8 mouse cellular contexts compared by ENCODE assay signal in genomic region chr1:183368601-183369400, GRCm38 (mm10). TPM values are rescaled to one million over a fixed set of nuclear protein-coding genes. Genes with fewer than 3 reads are reported as not detected.
DNase-seq lines count a peak whose midpoint lies in the region; ATAC-seq and TF ChIP-seq lines count a peak whose summit lies in the region.

No protein-coding gene starts in this region.

- peak; percentile 77 for ATAC-seq in forebrain, embryonic 11.5 days (replicated peaks; ENCODE audit: low FRiP score)
- peak; percentile 36 for ATAC-seq in liver, embryonic 16.5 days (ENCODE audit: low read depth)
- ATAC-seq in monocyte, adult 5-6 weeks (replicated peaks; ENCODE audit: insufficient number of reproducible peaks, low FRiP score, low TSS enrichment, poor library complexity, severe bottlenecking): no peak; the same call in 1 of the 2 replicates

- H3K36me3 ChIP-seq in forebrain, embryonic 11.5 days (ENCODE audit: control insufficient read depth, insufficient read depth, low read length): no peaks in the 10 kb centered on the region; the same call in 1 of the 2 replicates
- no peaks in the 10 kb centered on the region; the same call in 1 of the 2 replicates for H3K36me3 ChIP-seq in liver, embryonic 16.5 days (ENCODE audit: control insufficient read depth, insufficient read depth)

- no peaks in the 10 kb centered on the region for H3K9me3 ChIP-seq in forebrain, embryonic 11.5 days (ENCODE audit: control insufficient read depth, low read length)
- no peaks in the 10 kb centered on the region for H3K9me3 ChIP-seq in liver, embryonic 16.5 days (replicated peaks; ENCODE audit: control insufficient read depth, low read length)

- H3K4me1 ChIP-seq in forebrain, embryonic 11.5 days (replicated peaks; ENCODE audit: control insufficient read depth, insufficient read depth, low read length): peaks cover 9% of the 10 kb centered on the region; the same call in 1 of the 2 replicates
- peaks cover 11% of the 10 kb centered on the region for H3K4me1 ChIP-seq in liver, embryonic 16.5 days (ENCODE audit: control insufficient read depth, low read depth, low read length)
- peaks cover 9% of the 10 kb centered on the region for H3K4me1 ChIP-seq in olfactory bulb, adult 2 months (ENCODE audit: control insufficient read depth, insufficient read depth, low read length)

- H3K27me3 ChIP-seq in forebrain, embryonic 11.5 days (ENCODE audit: control insufficient read depth, insufficient read depth, low read length): no peaks in the 10 kb centered on the region
- peaks cover 14% of the 10 kb centered on the region for H3K27me3 ChIP-seq in liver, embryonic 16.5 days (ENCODE audit: control insufficient read depth, insufficient read depth, low read depth, low read length)

- WGBS in forebrain, embryonic 11.5 days: 3% methylated on average over 55 of the region's 56 CpGs
- 4% methylated on average over 56 of the region's 56 CpGs for WGBS in liver, embryonic 16.5 days (ENCODE audit: insufficient replicate concordance)
- WGBS in olfactory bulb, adult 2 months: under 1% methylated on average over 56 of the region's 56 CpGs

- H3K4me3 ChIP-seq in forebrain, embryonic 11.5 days (ENCODE audit: low read depth, low read length): peak overlapping the region; percentile 92
- H3K4me3 ChIP-seq in liver, embryonic 16.5 days (ENCODE audit: low read depth, low read length): peak overlapping the region; percentile 73
- peak overlapping the region; percentile 85 for H3K4me3 ChIP-seq in olfactory bulb, adult 2 months (ENCODE audit: insufficient read depth, low read depth, low read length)

- TF ChIP-seq POLR2A in olfactory bulb, adult 2 months (IDR thresholded peaks at IDR 0.05; ENCODE audit: insufficient read depth, low read depth, low read length): no peak

- H3K4me2 ChIP-seq in forebrain, embryonic 11.5 days (ENCODE audit: low read depth, low read length, severe bottlenecking): peak overlapping the region; percentile 84
- peak overlapping the region; percentile 93 for H3K4me2 ChIP-seq in liver, embryonic 16.5 days (ENCODE audit: low read depth, low read length)

- H3K27ac ChIP-seq in forebrain, embryonic 11.5 days (ENCODE audit: low read depth, low read length): no peak overlapping the region; the same call in 1 of the 2 replicates
- no peak overlapping the region for H3K27ac ChIP-seq in liver, embryonic 16.5 days (ENCODE audit: low read length)
- H3K27ac ChIP-seq in olfactory bulb, adult 2 months (ENCODE audit: insufficient read depth, low read depth, low read length): peak overlapping the region; percentile 18; the same call in 1 of the 2 replicates

- no peak for TF ChIP-seq CTCF in olfactory bulb, adult 2 months (IDR thresholded peaks at IDR 0.05; ENCODE audit: insufficient read depth, low read depth, low read length)

- peak overlapping the region; percentile 87 for H3K9ac ChIP-seq in forebrain, embryonic 11.5 days (ENCODE audit: low read length)
- H3K9ac ChIP-seq in liver, embryonic 16.5 days (ENCODE audit: low read depth, low read length): peak overlapping the region; percentile 84

- peak; percentile 39 for DNase-seq in thymus, postnatal 0 days (ENCODE audit: low spot score)
- no peak for DNase-seq in thymus, postnatal 14 days
- DNase-seq in cerebellum, adult 11 months: peak; percentile 35
- DNase-seq in forebrain, embryonic 11.5 days (ENCODE audit: low spot score): no peak
- peak; percentile 68 for DNase-seq in induced T-regulatory cell, adult 2 months (ENCODE audit: low read depth)

RNA-seq across cellular contexts. Expression of gene Mia3, which starts 0.6 kb away (rescaled TPM):
- 69.8 and 81.6 TPM in 2 replicates for polyA plus RNA-seq in thymus, postnatal 0 days (2015; fragmentation: Nextera tagmentation; extraction: Ambion mirVana)
- 110 and 117 TPM in 2 replicates for polyA plus RNA-seq in forebrain, embryonic 11.5 days (2014; fragmentation: Nextera tagmentation; extraction: Ambion mirVana)
- 27.8 and 30.5 TPM in 2 replicates for polyA plus RNA-seq in liver, embryonic 16.5 days (2015; fragmentation: Nextera tagmentation; extraction: Ambion mirVana)
- not detected in 2 replicates for polyA plus RNA-seq in olfactory bulb, adult 2 months (2012; ENCODE audit: insufficient read depth, insufficient read length, low replicate concordance, missing spikeins)
- total RNA-seq in monocyte, adult 5-6 weeks (2017): 152 to 289 TPM (median 253 TPM) in 3 replicates

RNA-seq across cellular contexts. Expression of gene Taf1a, which starts 20.0 kb away (rescaled TPM):
- polyA plus RNA-seq in thymus, postnatal 0 days (2015; fragmentation: Nextera tagmentation; extraction: Ambion mirVana): 18.3 and 22.0 TPM in 2 replicates
- 19.8 and 20.4 TPM in 2 replicates for polyA plus RNA-seq in forebrain, embryonic 11.5 days (2014; fragmentation: Nextera tagmentation; extraction: Ambion mirVana)
- 3.9 TPM in 2 replicates for polyA plus RNA-seq in liver, embryonic 16.5 days (2015; fragmentation: Nextera tagmentation; extraction: Ambion mirVana)
- polyA plus RNA-seq in olfactory bulb, adult 2 months (2012; ENCODE audit: insufficient read depth, insufficient read length, low replicate concordance, missing spikeins): not detected in 2 replicates
- total RNA-seq in monocyte, adult 5-6 weeks (2017): 10.9 to 33.3 TPM (median 14.9 TPM) in 3 replicates

RNA-seq across cellular contexts. Expression of gene Hhipl2, which starts 49.2 kb away (rescaled TPM):
- polyA plus RNA-seq in thymus, postnatal 0 days (2015; fragmentation: Nextera tagmentation; extraction: Ambion mirVana): 1.4 and 1.9 TPM in 2 replicates
- 0.11 and 0.79 TPM in 2 replicates for polyA plus RNA-seq in forebrain, embryonic 11.5 days (2014; fragmentation: Nextera tagmentation; extraction: Ambion mirVana)
- not detected in 2 replicates for polyA plus RNA-seq in liver, embryonic 16.5 days (2015; fragmentation: Nextera tagmentation; extraction: Ambion mirVana)
- not detected in 2 replicates for polyA plus RNA-seq in olfactory bulb, adult 2 months (2012; ENCODE audit: insufficient read depth, insufficient read length, low replicate concordance, missing spikeins)
- 0.43 TPM in 1 of 3 replicates, not detected in the others for total RNA-seq in monocyte, adult 5-6 weeks (2017)

Comparison
In these comparisons a context has a peak if more than half of its experiments do, and no peak if none do; other contexts are left out.
1. DNase-seq: peak in thymus, postnatal 0 days (single experiment), cerebellum, adult 11 months (single experiment) and induced T-regulatory cell, adult 2 months (single experiment); none in thymus, postnatal 14 days (single experiment) and forebrain, embryonic 11.5 days (single experiment).
2. Peak in every context shown above with its lines, with median percentiles within 50 percentile points of each other: H3K4me3 ChIP-seq.